Mouse (Mus musculus) testis, adult 2 months (tissue): ENCODE data around the gene Esrp2. TPM values are rescaled to one million over a fixed set of nuclear protein-coding genes. Genes with fewer than 3 reads are reported as not detected.

Experiments
- H3K27ac ChIP-seq: fragments of 200-500 bp; 2 replicates; pipeline ENCODE4 v1.5.1; 2012; ENCODE audit warnings: low read depth, low read length; ENCODE audit not compliant: control insufficient read depth, insufficient read depth
- H3K27me3 ChIP-seq: fragments of 200-500 bp; 2 replicates; pipeline ENCODE4 v1.6.1; 2012; ENCODE audit warnings: mild to moderate bottlenecking, low read length, moderate library complexity; ENCODE audit not compliant: control insufficient read depth, insufficient read depth
- H3K36me3 ChIP-seq: fragments of 200-500 bp; 2 replicates; pipeline ENCODE4 v1.6.1; 2012; ENCODE audit warnings: mild to moderate bottlenecking, low read length; ENCODE audit not compliant: control insufficient read depth, insufficient read depth
- H3K4me1 ChIP-seq: fragments of 200-500 bp; 2 replicates; pipeline ENCODE4 v1.6.1; 2012; ENCODE audit warnings: low read length; ENCODE audit not compliant: control insufficient read depth, insufficient read depth
- H3K4me3 ChIP-seq: fragments of 200-500 bp; 2 replicates; pipeline ENCODE4 v1.5.1; 2012; ENCODE audit warnings: low read depth, mild to moderate bottlenecking, low read length, moderate library complexity, mixed read lengths; ENCODE audit not compliant: control insufficient read depth
- CTCF ChIP-seq: fragments of 200-500 bp; IDR thresholded peaks from 2 replicates; pipeline ENCODE4 v1.5.1; 2012; ENCODE audit warnings: low read depth, mild to moderate bottlenecking, inconsistent platforms, low read length, moderate library complexity; ENCODE audit not compliant: control insufficient read depth, insufficient read depth, insufficient replicate concordance
- POLR2A ChIP-seq: fragments of 200-500 bp; IDR thresholded peaks from 2 replicates; pipeline ENCODE4 v1.6.1; 2012; ENCODE audit warnings: low read depth, mild to moderate bottlenecking, inconsistent platforms, low read length, moderate library complexity; ENCODE audit not compliant: control insufficient read depth
- polyA plus RNA-seq: library from polyadenylated mRNA; depleted of rRNA; stranded (reverse); fragments of >200 nt; gene quantifications from 2 replicates; pipeline ENCODE4 v1.2.3, GENCODE M21; 2012

Esrp2 gene
- polyA plus RNA-seq, 1 experiment: 0.84 TPM

DNA sequence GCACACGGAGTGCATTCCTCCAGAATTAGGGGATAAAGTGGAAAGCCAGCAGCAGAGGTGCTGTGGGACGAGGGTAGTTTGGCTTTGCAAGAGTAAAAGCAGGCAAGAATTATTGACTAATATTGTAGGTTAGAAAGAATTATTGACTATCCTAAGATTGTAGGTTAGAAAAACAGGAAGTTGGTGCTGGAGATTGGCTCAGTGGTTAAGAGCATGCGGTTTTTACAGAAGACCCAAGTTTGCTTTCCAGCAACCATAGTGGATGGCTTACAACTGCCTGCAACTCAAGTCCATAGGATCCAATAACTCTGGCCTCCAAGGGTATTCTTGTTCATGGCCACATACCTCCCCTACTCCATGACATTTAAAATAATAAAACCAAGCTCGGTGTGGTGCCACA, 9.2 kb upstream of the Esrp2 start:
- H3K36me3 ChIP-seq: no peaks in the 10 kb centered on the region
- peaks cover 12% of the 10 kb centered on the region for H3K4me1 ChIP-seq
- H3K27me3 ChIP-seq: no peaks in the 10 kb centered on the region
- no peak overlapping the region for H3K4me3 ChIP-seq
- no peak overlapping the region for H3K27ac ChIP-seq
- no peak for TF ChIP-seq POLR2A
- no peak for TF ChIP-seq CTCF

DNA sequence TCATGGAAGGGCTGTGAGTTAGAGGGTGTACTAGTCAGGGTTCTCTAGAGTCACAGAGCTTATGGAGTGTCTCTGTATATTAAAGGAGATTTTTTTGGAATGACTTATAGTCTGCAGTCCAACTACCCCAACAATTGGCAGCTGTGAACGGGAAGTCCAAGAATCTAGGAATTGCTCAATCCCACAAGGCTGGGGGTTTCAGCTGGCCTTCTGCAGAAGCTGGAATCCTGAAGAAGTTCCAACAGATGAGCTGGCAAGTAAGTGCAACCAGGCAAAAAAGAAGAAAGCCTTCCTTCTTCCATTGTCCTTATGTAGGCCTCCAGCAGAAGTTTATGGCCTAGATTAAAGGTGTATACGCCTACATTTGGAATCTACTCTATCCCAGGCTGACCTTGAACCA, 8.6 kb upstream of the Esrp2 start:
- Histone ChIP-seq H3K27ac (no peak overlapping the region), H3K27me3 (no peaks in the 10 kb centered on the region), H3K4me3 (no peak overlapping the region), H3K36me3 (no peaks in the 10 kb centered on the region), H3K4me1 (peaks cover 7% of the 10 kb centered on the region)
- TF ChIP-seq CTCF (no peak), POLR2A (no peak)

DNA sequence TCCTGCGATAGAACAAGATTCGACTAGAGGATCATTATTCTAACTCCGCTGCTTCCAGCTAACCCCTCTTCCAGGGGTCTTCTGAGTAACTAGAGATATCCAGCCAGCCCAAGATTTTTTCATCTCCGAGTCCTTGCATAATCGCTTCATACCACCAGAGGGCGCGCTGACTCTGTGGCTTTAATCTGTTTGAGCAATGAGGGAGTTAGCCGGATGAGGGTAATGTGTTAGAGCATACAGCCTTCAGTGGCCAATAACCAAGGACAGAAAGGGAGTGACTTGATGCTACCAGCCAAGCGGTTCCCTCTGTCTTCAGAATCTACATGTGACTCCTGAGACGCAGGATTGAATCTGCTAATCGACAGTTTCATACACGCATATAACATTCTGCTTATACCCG, 4.0 kb upstream of the Esrp2 start:
- Histone ChIP-seq H3K4me3 (no peak overlapping the region), H3K4me1 (peaks cover 21% of the 10 kb centered on the region), H3K27me3 (no peaks in the 10 kb centered on the region), H3K36me3 (no peaks in the 10 kb centered on the region), H3K27ac (no peak overlapping the region)
- TF ChIP-seq POLR2A (no peak), CTCF (peak; percentile 23; the same call in 1 of the 2 replicates)

DNA sequence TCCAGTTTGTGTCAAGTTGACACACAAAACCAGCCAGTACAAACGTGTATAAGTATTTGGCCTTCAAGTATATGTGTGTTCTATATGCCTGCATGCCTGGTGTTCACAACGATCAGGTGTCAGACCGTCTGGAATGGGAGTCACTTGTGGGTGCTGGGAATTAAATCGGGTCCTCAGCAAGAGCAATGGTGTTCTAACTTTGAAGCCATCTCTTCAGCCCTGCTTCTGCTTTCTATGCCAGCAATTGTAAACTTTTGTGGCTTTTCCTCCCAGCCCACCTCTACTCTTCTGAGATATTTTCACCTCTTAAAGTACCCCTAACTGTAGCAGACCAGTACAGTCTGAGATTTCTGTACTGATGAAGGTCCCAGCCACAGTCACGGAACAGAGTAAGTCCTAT, 3.4 kb upstream of the Esrp2 start:
- no peaks in the 10 kb centered on the region for H3K36me3 ChIP-seq
- H3K27me3 ChIP-seq: no peaks in the 10 kb centered on the region
- no peak for TF ChIP-seq POLR2A
- no peak for TF ChIP-seq CTCF

DNA sequence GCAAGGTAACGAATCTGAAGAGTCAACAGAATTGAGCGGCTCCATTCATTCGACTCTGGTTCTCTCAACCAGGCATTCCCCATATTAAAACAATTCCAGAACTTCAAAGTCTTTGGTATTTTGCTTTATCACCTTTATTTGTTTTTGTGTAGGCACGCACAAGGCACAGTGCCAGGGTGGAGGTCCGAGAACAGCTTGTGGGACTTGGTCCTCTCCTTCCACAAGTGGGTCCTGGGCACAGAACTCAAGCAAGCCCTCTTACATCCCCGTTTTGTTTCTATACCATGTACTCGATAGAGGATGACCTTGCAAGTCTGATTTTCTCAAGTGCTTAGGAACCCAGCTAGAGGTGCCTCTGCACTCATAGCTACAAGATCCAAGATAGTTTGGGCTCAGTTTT, 1.8 kb upstream of the Esrp2 start:
- TF ChIP-seq POLR2A (no peak), CTCF (no peak)
- peak overlapping the region; percentile 19 for H3K27ac ChIP-seq

More for the DNA sequence above, 3.4 kb upstream of the Esrp2 start:
- Histone ChIP-seq H3K4me1 (peaks cover 27% of the 10 kb centered on the region), H3K4me3 (no peak overlapping the region), H3K27ac (no peak overlapping the region)

DNA sequence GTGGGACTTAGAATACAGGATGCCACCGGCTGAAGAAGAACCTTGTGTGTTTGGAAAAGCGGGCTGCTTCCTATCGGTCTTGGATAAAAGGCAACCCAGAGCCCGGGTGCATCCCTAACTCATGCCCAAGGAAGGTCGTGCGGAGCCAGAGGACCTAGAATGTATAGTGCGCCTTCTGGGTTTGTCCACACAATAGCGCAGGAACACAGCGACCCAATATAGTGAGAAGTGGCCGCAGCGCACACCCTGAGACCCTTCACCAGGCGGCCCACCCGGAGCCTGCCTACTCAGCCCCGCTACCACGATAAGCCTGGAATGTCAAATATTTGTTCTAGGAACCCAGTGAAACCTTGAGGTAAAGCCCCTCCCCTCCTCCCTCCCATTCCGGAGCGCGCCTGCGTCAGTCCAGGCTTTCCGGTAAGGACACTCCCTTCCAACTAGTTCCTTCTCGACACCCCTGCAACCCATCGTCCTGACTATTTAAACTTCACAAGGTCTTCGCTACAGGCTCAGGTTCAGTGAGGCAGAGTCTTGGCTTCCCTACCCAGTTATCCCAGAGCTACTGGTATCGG, 1.2 kb upstream of the Esrp2 start:
- peaks cover 29% of the 10 kb centered on the region for H3K4me1 ChIP-seq
- TF ChIP-seq POLR2A: peak; percentile 39; the same call in 1 of the 2 replicates
- TF ChIP-seq CTCF: no peak
- peak overlapping the region; percentile 19 for H3K27ac ChIP-seq
- peak overlapping the region; percentile 71 for H3K4me3 ChIP-seq
- H3K27me3 ChIP-seq: no peaks in the 10 kb centered on the region; the same call in 1 of the 2 replicates
- H3K36me3 ChIP-seq: no peaks in the 10 kb centered on the region

More for the DNA sequence above, 1.8 kb upstream of the Esrp2 start:
- Histone ChIP-seq H3K4me1 (peaks cover 29% of the 10 kb centered on the region), H3K27me3 (no peaks in the 10 kb centered on the region; the same call in 1 of the 2 replicates), H3K36me3 (no peaks in the 10 kb centered on the region), H3K4me3 (peak overlapping the region; percentile 71)

DNA sequence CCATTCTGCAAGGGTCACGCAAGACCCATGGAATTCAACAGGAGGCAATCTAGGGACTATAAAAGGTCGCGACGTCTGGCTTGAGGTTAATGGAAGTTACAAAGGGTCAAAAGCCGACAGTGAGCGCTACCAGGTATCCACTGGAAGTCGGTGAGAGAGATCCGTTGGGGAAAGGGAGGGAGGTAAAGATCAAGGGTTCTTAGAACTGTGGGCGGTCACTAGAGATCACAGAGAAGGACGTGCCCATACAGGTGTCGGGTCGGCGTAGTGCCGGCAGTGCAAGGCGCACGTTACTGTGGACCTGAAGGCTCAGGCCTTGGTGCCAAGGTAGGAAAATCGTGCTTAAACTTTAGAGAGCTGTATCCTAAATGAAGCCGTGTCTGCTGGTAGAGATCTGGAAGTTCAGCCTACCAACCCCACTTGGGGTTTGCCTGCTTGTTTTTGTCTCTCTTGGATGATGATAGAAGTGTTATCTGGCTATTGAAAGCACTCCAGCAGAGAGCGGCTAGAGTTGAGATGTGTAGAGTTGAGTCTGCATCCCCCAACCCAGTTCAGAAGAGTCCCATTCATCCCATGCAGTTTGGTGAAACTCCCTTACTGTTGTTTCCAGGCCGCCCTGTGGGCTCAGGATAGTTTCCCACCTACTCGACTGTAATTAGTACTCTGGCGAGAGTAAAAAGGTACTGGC, 588 bp upstream of the Esrp2 start:
- no peak overlapping the region for H3K27ac ChIP-seq
- no peaks in the 10 kb centered on the region for H3K36me3 ChIP-seq
- no peak for TF ChIP-seq POLR2A
- peak overlapping the region; percentile 71 for H3K4me3 ChIP-seq
- peaks cover 29% of the 10 kb centered on the region for H3K4me1 ChIP-seq
- no peaks in the 10 kb centered on the region; the same call in 1 of the 2 replicates for H3K27me3 ChIP-seq
